Mouse (Mus musculus) intestine, embryonic 16.5 days (tissue): ENCODE data around the gene Dgat2. TPM values are rescaled to one million over a fixed set of nuclear protein-coding genes. Genes with fewer than 3 reads are reported as not detected.

ENCODE experiments used
- ATAC-seq: fragments of 200-750 bp; cut with Nextera tagmentation; 2 replicates; pipeline ENCODE4 v1.8.0; 2017; ENCODE audit warnings: moderate TSS enrichment, moderate library complexity
- H3K27ac ChIP-seq: fragments of 300-500 bp; sonication (generic); 2 replicates; pipeline ENCODE4 v1.5.1; 2014; ENCODE audit warnings: mild to moderate bottlenecking, low read length
- H3K27me3 ChIP-seq: fragments of 300-500 bp; sonication (generic); replicated peaks from 2 replicates; pipeline ENCODE4 v1.6.1; 2014; ENCODE audit warnings: low read length, control low read depth, mixed read lengths; ENCODE audit not compliant: control insufficient read depth, insufficient read depth
- H3K36me3 ChIP-seq: fragments of 300-500 bp; sonication (generic); 2 replicates; pipeline ENCODE4 v1.6.1; 2014; ENCODE audit warnings: low read length, control low read depth; ENCODE audit not compliant: control insufficient read depth, insufficient read depth
- H3K4me1 ChIP-seq: fragments of 300-500 bp; sonication (generic); 2 replicates; pipeline ENCODE4 v1.6.1; 2014; ENCODE audit warnings: low read length, control low read depth, mixed read lengths; ENCODE audit not compliant: control insufficient read depth, insufficient read depth
- H3K4me2 ChIP-seq: fragments of 300-500 bp; sonication (generic); 2 replicates; pipeline ENCODE4 v1.6.1; 2014; ENCODE audit warnings: low read depth, low read length, control low read depth
- H3K4me3 ChIP-seq: fragments of 300-500 bp; sonication (generic); 2 replicates; pipeline ENCODE4 v1.5.1; 2014; ENCODE audit warnings: mild to moderate bottlenecking, low read length
- H3K9ac ChIP-seq: fragments of 300-500 bp; sonication (generic); 2 replicates; pipeline ENCODE4 v1.6.1; 2014; ENCODE audit warnings: low read depth, low read length
- H3K9me3 ChIP-seq: fragments of 300-500 bp; sonication (generic); 2 replicates; pipeline ENCODE4 v1.6.1; 2016; ENCODE audit warnings: low read length, control low read depth; ENCODE audit not compliant: control insufficient read depth
- WGBS: fragments of 180-500 bp; shearing (Covaris S2); extraction: QIAGEN DNeasy Blood & Tissue Kit; methylation state at CpG from one replicate; pipeline ENCODE4 v1.1.7; 2014; 5-methylcytosine and 5-hydroxymethylcytosine counted together
- polyA plus RNA-seq: library from polyadenylated mRNA; unstranded; fragments of >200 nt; fragmentation: Nextera tagmentation; extraction: Ambion mirVana; gene quantifications from 2 replicates; pipeline ENCODE4 v1.2.1, GENCODE M21; 2015

The Dgat2 gene
- polyA plus RNA-seq, 1 experiment from 2014 or later: 325 TPM

GRCm38 (mm10) chr7:99199451-99200175 is 17.1 kb upstream of the Dgat2 start:
- no peak overlapping the region for H3K4me2 ChIP-seq
- no peak overlapping the region for H3K9ac ChIP-seq
- no peak overlapping the region for H3K27ac ChIP-seq
- H3K9me3 ChIP-seq: no peaks in the 10 kb centered on the region
- 72% methylated on average over 9 of the region's 9 CpGs for WGBS
- peak; percentile 19; the same call in 1 of the 2 replicates for ATAC-seq
- peaks cover 19% of the 10 kb centered on the region for H3K4me1 ChIP-seq
- no peaks in the 10 kb centered on the region for H3K27me3 ChIP-seq
- H3K4me3 ChIP-seq: no peak overlapping the region
- H3K36me3 ChIP-seq: no peaks in the 10 kb centered on the region

- H3K4me3 ChIP-seq: no peak overlapping the region
- H3K27ac ChIP-seq: no peak overlapping the region
- H3K27me3 ChIP-seq: no peaks in the 10 kb centered on the region
- WGBS: 92% methylated on average over 2 of the region's 2 CpGs
- no peaks in the 10 kb centered on the region for H3K36me3 ChIP-seq
- peaks cover 19% of the 10 kb centered on the region for H3K4me1 ChIP-seq
- H3K4me2 ChIP-seq: no peak overlapping the region
- no peak for ATAC-seq
- H3K9ac ChIP-seq: no peak overlapping the region
- H3K9me3 ChIP-seq: no peaks in the 10 kb centered on the region
Measured at GRCm38 (mm10) chr7:99198811-99199210, 16.3 kb upstream of the Dgat2 start.

GRCm38 (mm10) chr7:99194511-99194910 is 12.0 kb upstream of the Dgat2 start:
- H3K4me1 ChIP-seq: no peaks in the 10 kb centered on the region; the same call in 1 of the 2 replicates
- WGBS: 54% methylated on average over 2 of the region's 2 CpGs
- no peak overlapping the region for H3K4me2 ChIP-seq
- no peak for ATAC-seq
- H3K9ac ChIP-seq: no peak overlapping the region
- no peaks in the 10 kb centered on the region for H3K36me3 ChIP-seq
- H3K27ac ChIP-seq: no peak overlapping the region
- no peak overlapping the region for H3K4me3 ChIP-seq
- H3K9me3 ChIP-seq: no peaks in the 10 kb centered on the region
- no peaks in the 10 kb centered on the region for H3K27me3 ChIP-seq

GRCm38 (mm10) chr7:99193926-99194325 is 11.4 kb upstream of the Dgat2 start:
- H3K36me3 ChIP-seq: no peaks in the 10 kb centered on the region
- H3K27me3 ChIP-seq: no peaks in the 10 kb centered on the region
- no peak overlapping the region for H3K4me2 ChIP-seq
- H3K27ac ChIP-seq: no peak overlapping the region
- 83% methylated on average over 4 of the region's 4 CpGs for WGBS
- no peak for ATAC-seq
- no peaks in the 10 kb centered on the region for H3K9me3 ChIP-seq
- no peaks in the 10 kb centered on the region; the same call in 1 of the 2 replicates for H3K4me1 ChIP-seq
- H3K4me3 ChIP-seq: no peak overlapping the region
- H3K9ac ChIP-seq: no peak overlapping the region

- H3K9ac ChIP-seq: no peak overlapping the region
- H3K4me3 ChIP-seq: no peak overlapping the region
- no peak overlapping the region for H3K27ac ChIP-seq
- no peaks in the 10 kb centered on the region; the same call in 1 of the 2 replicates for H3K4me1 ChIP-seq
- no peaks in the 10 kb centered on the region for H3K9me3 ChIP-seq
- no peak overlapping the region for H3K4me2 ChIP-seq
- H3K36me3 ChIP-seq: no peaks in the 10 kb centered on the region
- no peaks in the 10 kb centered on the region for H3K27me3 ChIP-seq
- ATAC-seq: no peak
Measured at GRCm38 (mm10) chr7:99191411-99191810, 8.9 kb upstream of the Dgat2 start.

- no peak for ATAC-seq
- Histone ChIP-seq H3K9ac (no peak overlapping the region), H3K9me3 (no peaks in the 10 kb centered on the region), H3K27ac (no peak overlapping the region), H3K4me1 (no peaks in the 10 kb centered on the region; the same call in 1 of the 2 replicates), H3K4me2 (no peak overlapping the region), H3K36me3 (no peaks in the 10 kb centered on the region), H3K27me3 (no peaks in the 10 kb centered on the region), H3K4me3 (no peak overlapping the region)
- 77% methylated on average over 5 of the region's 5 CpGs for WGBS
Measured at GRCm38 (mm10) chr7:99189885-99190284, 7.4 kb upstream of the Dgat2 start.

GRCm38 (mm10) chr7:99188630-99189029 is 6.1 kb upstream of the Dgat2 start:
- Histone ChIP-seq H3K27me3 (no peaks in the 10 kb centered on the region), H3K27ac (no peak overlapping the region), H3K4me1 (no peaks in the 10 kb centered on the region; the same call in 1 of the 2 replicates), H3K4me3 (no peak overlapping the region), H3K9me3 (no peaks in the 10 kb centered on the region), H3K4me2 (no peak overlapping the region), H3K9ac (no peak overlapping the region), H3K36me3 (no peaks in the 10 kb centered on the region)
- no peak for ATAC-seq
- WGBS: 82% methylated on average over 6 of the region's 6 CpGs

GRCm38 (mm10) chr7:99187451-99187850 is 4.9 kb upstream of the Dgat2 start:
- no peak overlapping the region for H3K9ac ChIP-seq
- H3K27ac ChIP-seq: no peak overlapping the region
- H3K27me3 ChIP-seq: no peaks in the 10 kb centered on the region
- no peaks in the 10 kb centered on the region for H3K36me3 ChIP-seq
- H3K4me1 ChIP-seq: no peaks in the 10 kb centered on the region; the same call in 1 of the 2 replicates
- H3K4me2 ChIP-seq: no peak overlapping the region
- H3K9me3 ChIP-seq: no peaks in the 10 kb centered on the region
- 78% methylated on average over 5 of the region's 5 CpGs for WGBS
- ATAC-seq: no peak
- H3K4me3 ChIP-seq: no peak overlapping the region

GRCm38 (mm10) chr7:99185405-99185804 is 2.9 kb upstream of the Dgat2 start:
- ATAC-seq: no peak
- no peaks in the 10 kb centered on the region for H3K9me3 ChIP-seq
- H3K9ac ChIP-seq: no peak overlapping the region
- no peak overlapping the region for H3K27ac ChIP-seq
- H3K4me1 ChIP-seq: peaks cover 11% of the 10 kb centered on the region
- H3K4me3 ChIP-seq: no peak overlapping the region
- H3K27me3 ChIP-seq: no peaks in the 10 kb centered on the region
- H3K4me2 ChIP-seq: no peak overlapping the region
- 92% methylated on average over 3 of the region's 3 CpGs for WGBS
- H3K36me3 ChIP-seq: no peaks in the 10 kb centered on the region

- no peaks in the 10 kb centered on the region for H3K36me3 ChIP-seq
- H3K4me2 ChIP-seq: peak overlapping the region; percentile 97
- peak overlapping the region; percentile 16; the same call in 1 of the 2 replicates for H3K9ac ChIP-seq
- WGBS: 80% methylated on average over 6 of the region's 6 CpGs
- H3K27ac ChIP-seq: no peak overlapping the region
- no peaks in the 10 kb centered on the region for H3K27me3 ChIP-seq
- no peaks in the 10 kb centered on the region for H3K9me3 ChIP-seq
- peaks cover 14% of the 10 kb centered on the region for H3K4me1 ChIP-seq
- no peak for ATAC-seq
- no peak overlapping the region for H3K4me3 ChIP-seq
Measured at GRCm38 (mm10) chr7:99183751-99184150, 1.2 kb upstream of the Dgat2 start.
